Mouse (Mus musculus) heart, postnatal 0 days (tissue): ENCODE measurements around the gene Tsga13. TPM values are rescaled to one million over a fixed set of nuclear protein-coding genes. Genes with fewer than 3 reads are reported as not detected.
A peak's percentile ranks its signal among the peaks of the same experiment; 100 is the strongest.

ENCODE experiments used
- ATAC-seq: fragments of 200-750 bp; cut with Nextera tagmentation; 2 replicates; pipeline ENCODE4 v1.8.0; 2017; ENCODE audit warnings: low read depth, moderate number of reproducible peaks, moderate library complexity; ENCODE audit not compliant: insufficient read depth
- DNase-seq: peaks from one replicate; pipeline ENCODE4 v3.0.0-alpha.2; 2016; ENCODE audit warnings: low spot score
- H3K27ac ChIP-seq: fragments of 300-500 bp; sonication (generic); 2 replicates; pipeline ENCODE4 v1.5.1; 2014; ENCODE audit warnings: low read depth, mild to moderate bottlenecking
- H3K27me3 ChIP-seq: fragments of 300-500 bp; sonication (generic); 2 replicates; pipeline ENCODE4 v1.6.1; 2014; ENCODE audit warnings: low read length, mixed read lengths; ENCODE audit not compliant: control insufficient read depth, insufficient read depth
- H3K36me3 ChIP-seq: fragments of 300-500 bp; sonication (generic); replicated peaks from 2 replicates; pipeline ENCODE4 v1.6.1; 2014; ENCODE audit warnings: low read length, mixed read lengths; ENCODE audit not compliant: control insufficient read depth, insufficient read depth
- H3K4me1 ChIP-seq: fragments of 300-500 bp; sonication (generic); 2 replicates; pipeline ENCODE4 v1.6.1; 2014; ENCODE audit warnings: antibody characterized with exemption; ENCODE audit not compliant: control insufficient read depth, insufficient read depth
- H3K4me2 ChIP-seq: fragments of 300-500 bp; sonication (generic); 2 replicates; pipeline ENCODE4 v1.6.1; 2014; ENCODE audit warnings: low read depth, mild to moderate bottlenecking, low read length, moderate library complexity
- H3K4me3 ChIP-seq: fragments of 300-500 bp; sonication (generic); 2 replicates; pipeline ENCODE4 v1.5.1; 2014; ENCODE audit warnings: low read depth, low read length
- H3K9ac ChIP-seq: fragments of 300-500 bp; sonication (generic); replicated peaks from 2 replicates; pipeline ENCODE4 v1.6.1; 2014; ENCODE audit warnings: low read depth, low read length, mixed read lengths
- H3K9me3 ChIP-seq: fragments of 300-500 bp; sonication (generic); replicated peaks from 2 replicates; pipeline ENCODE4 v1.6.1; 2016; ENCODE audit warnings: low read length; ENCODE audit not compliant: control insufficient read depth
- CTCF ChIP-seq: IDR thresholded peaks from 2 replicates; pipeline ENCODE4 v1.5.1; 2016; ENCODE audit warnings: antibody characterized with exemption, control low read depth, low read depth
- EP300 ChIP-seq: IDR thresholded peaks from 2 replicates; pipeline ENCODE4 v1.6.1; 2016; ENCODE audit warnings: antibody characterized with exemption, low read depth
- WGBS: fragments of 180-500 bp; shearing (Covaris S2); extraction: QIAGEN DNeasy Blood & Tissue Kit; methylation state at CpG from one replicate; pipeline ENCODE4 v1.1.7; 2014; 5-methylcytosine and 5-hydroxymethylcytosine counted together
- polyA plus RNA-seq: library from polyadenylated mRNA; unstranded; fragments of >200 nt; fragmentation: Nextera tagmentation; extraction: Ambion mirVana; gene quantifications from 2 replicates; pipeline ENCODE4 v1.2.1, GENCODE M21; 2015
- total RNA-seq: library from RNA; depleted of rRNA; stranded (reverse); fragments of >200 nt; gene quantifications from 2 replicates; pipeline ENCODE4 v1.2.3, GENCODE M21; 2014; ENCODE audit warnings: low replicate concordance

Gene Tsga13
- total and polyA plus RNA-seq, 2 experiments from 2014 or later, result 0.20 TPM; not detected in 1

GRCm38 (mm10) chr6:30921826-30922225 lies 6.5 kb upstream of the Tsga13 start:
- H3K9ac ChIP-seq, result no peak overlapping the region
- H3K27me3 ChIP-seq, result no peaks in the 10 kb centered on the region
- H3K4me3 ChIP-seq, result no peak overlapping the region
- no peak for ATAC-seq
- no peak overlapping the region for H3K27ac ChIP-seq
- no peaks in the 10 kb centered on the region for H3K4me1 ChIP-seq
- WGBS, result 73% methylated on average over 10 of the region's 11 CpGs
- H3K36me3 ChIP-seq, result no peaks in the 10 kb centered on the region
- no peaks in the 10 kb centered on the region for H3K9me3 ChIP-seq
- DNase-seq, result no peak
- no peak overlapping the region; the same call in 1 of the 2 replicates for H3K4me2 ChIP-seq
- TF ChIP-seq CTCF (no peak), EP300 (no peak)

GRCm38 (mm10) chr6:30920834-30921675 lies 5.7 kb upstream of the Tsga13 start:
- Histone ChIP-seq H3K27me3 (no peaks in the 10 kb centered on the region), H3K27ac (no peak overlapping the region), H3K9ac (no peak overlapping the region), H3K4me2 (peak overlapping the region; percentile 37), H3K9me3 (no peaks in the 10 kb centered on the region), H3K36me3 (no peaks in the 10 kb centered on the region), H3K4me1 (no peaks in the 10 kb centered on the region), H3K4me3 (peak overlapping the region; percentile 25)
- DNase-seq, result no peak
- 45% methylated on average over 21 of the region's 21 CpGs for WGBS
- ATAC-seq, result no peak; the same call in 1 of the 2 replicates
- TF ChIP-seq CTCF, result no peak
- TF ChIP-seq EP300, result no peak

DNA sequence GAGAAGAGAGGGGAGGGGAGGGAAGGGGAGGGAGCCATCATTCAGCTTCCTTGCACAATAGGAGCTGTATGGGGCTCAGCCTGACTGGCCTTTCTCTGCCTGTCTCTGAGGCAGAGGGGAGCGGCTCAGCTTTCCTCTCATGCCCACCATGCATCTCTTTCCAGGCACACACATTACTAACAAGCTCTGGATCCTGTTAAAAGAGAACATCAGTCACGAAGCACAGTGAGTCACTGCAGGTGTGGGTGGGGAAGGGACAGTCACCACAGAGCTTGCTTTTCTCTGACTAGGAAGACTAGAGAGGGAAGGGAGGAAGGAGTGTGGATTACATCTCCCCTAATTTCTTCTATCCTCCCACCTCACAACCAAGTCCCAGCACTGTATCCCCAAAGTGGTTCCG lies 7.4 kb downstream of the Tsga13 start:
- Histone ChIP-seq H3K4me2 (no peak overlapping the region), H3K9ac (no peak overlapping the region), H3K9me3 (no peaks in the 10 kb centered on the region), H3K4me1 (no peaks in the 10 kb centered on the region), H3K36me3 (no peaks in the 10 kb centered on the region), H3K27ac (no peak overlapping the region), H3K4me3 (no peak overlapping the region), H3K27me3 (no peaks in the 10 kb centered on the region)
- no peak for DNase-seq
- TF ChIP-seq EP300 (no peak), CTCF (no peak)
- WGBS, result 62% methylated on average over 3 of the region's 3 CpGs
- ATAC-seq, result no peak

DNA sequence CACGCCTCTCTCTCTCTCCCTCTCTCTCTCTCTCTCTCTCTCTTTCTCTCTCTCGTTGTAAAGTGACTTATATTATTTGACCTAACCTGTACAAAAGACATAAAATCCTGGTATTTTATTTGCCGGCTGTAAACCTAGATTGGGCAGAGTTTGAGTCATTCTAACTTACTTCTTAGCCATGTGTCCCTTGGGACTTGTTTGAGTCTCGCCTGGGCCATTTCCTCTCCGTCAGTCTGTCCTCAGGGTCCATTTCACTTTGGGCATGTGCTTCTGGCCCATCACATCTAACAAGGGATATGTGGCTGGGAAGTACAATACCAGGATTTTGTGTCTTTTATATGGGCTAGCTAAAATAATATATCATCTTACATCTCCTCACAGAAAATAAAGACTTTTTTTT lies 10.5 kb downstream of the Tsga13 start:
- H3K9me3 ChIP-seq, result no peaks in the 10 kb centered on the region
- TF ChIP-seq EP300, result no peak
- TF ChIP-seq CTCF, result no peak
- H3K4me1 ChIP-seq, result no peaks in the 10 kb centered on the region
- H3K27me3 ChIP-seq, result no peaks in the 10 kb centered on the region
- no peak for DNase-seq
- no peak for ATAC-seq
- H3K36me3 ChIP-seq, result no peaks in the 10 kb centered on the region
- H3K4me2 ChIP-seq, result no peak overlapping the region
- WGBS, result 68% methylated on average over 5 of the region's 5 CpGs
- no peak overlapping the region for H3K27ac ChIP-seq
- no peak overlapping the region for H3K4me3 ChIP-seq
- H3K9ac ChIP-seq, result no peak overlapping the region

DNA sequence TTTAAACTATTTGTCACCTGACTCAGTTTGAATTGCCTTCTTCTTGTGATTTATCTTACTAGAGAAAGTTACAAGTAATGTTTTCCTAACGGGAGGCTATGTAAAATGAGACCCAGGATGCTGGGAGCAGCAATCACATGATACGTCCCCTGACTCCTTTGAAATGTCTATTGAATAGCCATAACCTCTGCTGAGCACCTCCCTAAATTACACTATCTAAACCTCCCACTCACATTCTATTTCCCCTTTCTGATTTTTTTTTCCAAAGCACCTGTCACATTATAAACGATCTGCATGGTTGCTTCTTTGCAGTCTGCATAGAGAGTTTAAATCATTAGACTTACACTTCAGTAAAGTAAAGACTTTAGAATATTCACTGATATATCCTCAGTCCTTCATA lies 11.3 kb downstream of the Tsga13 start:
- Histone ChIP-seq H3K4me2 (no peak overlapping the region), H3K9ac (no peak overlapping the region), H3K4me1 (no peaks in the 10 kb centered on the region), H3K9me3 (no peaks in the 10 kb centered on the region), H3K4me3 (no peak overlapping the region), H3K27me3 (no peaks in the 10 kb centered on the region), H3K27ac (no peak overlapping the region), H3K36me3 (no peaks in the 10 kb centered on the region)
- ATAC-seq (no peak), DNase-seq (no peak)
- WGBS, result 53% methylated on average over 3 of the region's 3 CpGs
- TF ChIP-seq CTCF (no peak), EP300 (no peak)
